Mouse (Mus musculus) liver, postnatal 0 days (tissue): ENCODE measurements around the gene Klhl35.

ENCODE experiments used
- CTCF ChIP-seq: sonication (generic); IDR thresholded peaks from 2 replicates; pipeline ENCODE4 v1.5.1; 2016; ENCODE audit warnings: antibody characterized with exemption, low read depth
- EP300 ChIP-seq: IDR thresholded peaks from 2 replicates; pipeline ENCODE4 v1.6.1; 2016; ENCODE audit warnings: antibody characterized with exemption, low read depth, mild to moderate bottlenecking

GRCm38 (mm10) chr7:99449063-99449462, 16.7 kb upstream of the Klhl35 start:
- no peak for TF ChIP-seq CTCF
- TF ChIP-seq EP300: no peak
